Mouse (Mus musculus): ENCODE results near the gene Atl1. TPM values are rescaled to one million over a fixed set of nuclear protein-coding genes. Genes with fewer than 3 reads are reported as not detected.

The Atl1 gene
- polyA plus RNA-seq, 1 experiment: 108 TPM

GRCm38 (mm10) chr12:69962468-69962867 lies 70.1 kb downstream of the Atl1 start:
- Histone ChIP-seq H3K4me1 (ENCODE audit: control insufficient read depth, insufficient read depth, low read length) (no peaks in the 10 kb centered on the region), H3K4me3 (ENCODE audit: insufficient read depth, low read length) (no peak overlapping the region), H3K27ac (ENCODE audit: insufficient read depth, low read length) (no peak overlapping the region)
- no peak for TF ChIP-seq POLR2A (IDR thresholded peaks at IDR 0.05; ENCODE audit: extremely low read depth, insufficient read depth, low read length)
- peak; percentile 76 for TF ChIP-seq CTCF (IDR thresholded peaks at IDR 0.05; ENCODE audit: extremely low read depth, insufficient read depth, low read length)

DNA sequence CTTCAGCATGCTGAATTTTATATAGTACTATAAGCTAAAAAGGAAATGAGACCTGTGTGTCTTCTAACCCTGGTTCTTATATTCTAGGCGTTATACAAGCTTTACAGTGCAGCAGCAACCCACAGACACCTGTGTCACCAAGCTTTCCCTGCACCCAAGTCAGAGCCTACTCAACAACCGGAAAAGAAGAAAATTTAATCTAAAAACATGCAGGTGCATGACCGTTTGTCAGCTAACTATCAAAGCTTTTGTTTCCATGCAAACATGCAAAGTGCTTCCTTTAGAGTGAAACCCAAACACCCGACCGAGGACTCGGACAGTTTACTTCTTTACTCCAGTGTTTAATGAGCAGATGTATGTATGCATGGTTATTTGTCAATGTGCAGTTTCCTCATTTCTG lies 70.7 kb downstream of the Atl1 start:
- H3K4me1 ChIP-seq (ENCODE audit: control insufficient read depth, insufficient read depth, low read length): no peaks in the 10 kb centered on the region
- H3K27ac ChIP-seq (ENCODE audit: insufficient read depth, low read length): no peak overlapping the region
- no peak overlapping the region for H3K4me3 ChIP-seq (ENCODE audit: insufficient read depth, low read length)
- TF ChIP-seq CTCF (IDR thresholded peaks at IDR 0.05; ENCODE audit: extremely low read depth, insufficient read depth, low read length): no peak
- no peak for TF ChIP-seq POLR2A (IDR thresholded peaks at IDR 0.05; ENCODE audit: extremely low read depth, insufficient read depth, low read length)

GRCm38 (mm10) chr12:69965644-69966043 lies 73.2 kb downstream of the Atl1 start:
- no peak for TF ChIP-seq CTCF (IDR thresholded peaks at IDR 0.05; ENCODE audit: extremely low read depth, insufficient read depth, low read length)
- no peak for TF ChIP-seq POLR2A (IDR thresholded peaks at IDR 0.05; ENCODE audit: extremely low read depth, insufficient read depth, low read length)
- no peak overlapping the region for H3K4me3 ChIP-seq (ENCODE audit: insufficient read depth, low read length)
- no peak overlapping the region for H3K27ac ChIP-seq (ENCODE audit: insufficient read depth, low read length)
- H3K4me1 ChIP-seq (ENCODE audit: control insufficient read depth, insufficient read depth, low read length): no peaks in the 10 kb centered on the region

DNA sequence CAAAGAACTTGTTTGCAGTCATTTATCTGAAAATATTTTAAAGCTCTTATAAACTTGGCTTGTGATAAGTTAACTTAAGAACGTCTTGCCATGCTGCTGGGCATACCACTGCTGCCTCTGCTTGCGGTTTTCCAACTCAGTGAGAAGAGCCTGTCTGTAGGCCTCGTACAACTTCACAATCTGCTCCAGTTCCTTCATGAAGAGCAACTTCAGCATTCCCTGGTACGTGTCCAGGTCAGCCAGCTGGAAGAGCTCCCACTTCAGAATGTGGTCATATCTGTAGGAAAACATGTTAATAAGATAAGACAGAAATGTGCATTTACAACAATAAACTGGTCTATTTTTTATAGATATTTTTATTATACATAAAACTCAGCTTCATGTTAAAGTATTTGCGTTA lies 73.7 kb downstream of the Atl1 start:
- Histone ChIP-seq H3K27ac (ENCODE audit: insufficient read depth, low read length) (no peak overlapping the region), H3K4me1 (ENCODE audit: control insufficient read depth, insufficient read depth, low read length) (no peaks in the 10 kb centered on the region), H3K4me3 (ENCODE audit: insufficient read depth, low read length) (no peak overlapping the region)
- TF ChIP-seq POLR2A (IDR thresholded peaks at IDR 0.05; ENCODE audit: extremely low read depth, insufficient read depth, low read length) (no peak), CTCF (IDR thresholded peaks at IDR 0.05; ENCODE audit: extremely low read depth, insufficient read depth, low read length) (no peak)

DNA sequence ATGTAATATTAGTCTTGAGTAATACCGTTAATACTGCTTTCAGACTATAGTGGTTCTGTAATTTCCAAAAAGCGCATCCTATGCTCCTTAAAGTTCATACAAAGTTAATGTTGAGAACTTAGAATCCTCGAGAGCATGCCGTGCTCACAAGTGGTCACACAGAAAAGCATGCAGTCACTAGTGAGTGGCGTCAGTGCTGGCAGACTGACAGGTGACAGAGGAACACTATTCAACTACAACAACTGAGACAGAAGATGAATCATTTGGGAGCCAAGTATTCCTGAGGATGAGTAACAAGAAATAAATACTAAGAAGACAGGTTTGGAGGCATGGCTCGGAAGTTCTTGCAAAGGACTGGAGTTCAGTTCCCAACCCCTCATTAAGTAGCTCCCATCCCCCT lies 74.7 kb downstream of the Atl1 start:
- H3K4me1 ChIP-seq (ENCODE audit: control insufficient read depth, insufficient read depth, low read length): no peaks in the 10 kb centered on the region; the same call in 1 of the 2 replicates
- H3K27ac ChIP-seq (ENCODE audit: insufficient read depth, low read length): no peak overlapping the region
- TF ChIP-seq CTCF (IDR thresholded peaks at IDR 0.05; ENCODE audit: extremely low read depth, insufficient read depth, low read length) (no peak), POLR2A (IDR thresholded peaks at IDR 0.05; ENCODE audit: extremely low read depth, insufficient read depth, low read length) (no peak)
- no peak overlapping the region for H3K4me3 ChIP-seq (ENCODE audit: insufficient read depth, low read length)

- TF ChIP-seq CTCF (IDR thresholded peaks at IDR 0.05; ENCODE audit: extremely low read depth, insufficient read depth, low read length): no peak
- Histone ChIP-seq H3K4me3 (ENCODE audit: insufficient read depth, low read length) (no peak overlapping the region), H3K27ac (ENCODE audit: insufficient read depth, low read length) (no peak overlapping the region), H3K4me1 (ENCODE audit: control insufficient read depth, insufficient read depth, low read length) (no peaks in the 10 kb centered on the region; the same call in 1 of the 2 replicates)
Observed at GRCm38 (mm10) chr12:69968154-69968553, 75.7 kb downstream of the Atl1 start.

DNA sequence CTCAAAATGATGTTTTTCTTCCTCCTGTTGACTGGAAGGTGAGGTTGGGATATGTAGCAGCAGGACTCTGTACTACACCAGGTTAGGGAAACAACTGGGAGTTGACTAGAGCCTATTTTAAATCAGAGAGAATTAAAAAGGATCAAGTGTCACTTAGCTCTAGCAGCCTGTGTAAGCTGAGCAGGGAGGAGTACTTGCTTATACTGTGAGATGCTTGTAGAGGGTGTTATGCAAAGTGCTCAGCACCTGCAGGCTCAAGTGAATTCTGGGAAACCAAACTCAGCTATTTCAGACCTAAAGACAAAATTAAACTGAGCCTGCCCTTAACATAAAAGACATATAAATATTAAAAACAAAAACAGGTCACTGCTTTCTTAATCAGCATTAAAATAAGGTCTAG lies 81.3 kb downstream of the Atl1 start:
- TF ChIP-seq POLR2A (IDR thresholded peaks at IDR 0.05; ENCODE audit: extremely low read depth, insufficient read depth, low read length): no peak
- no peak for TF ChIP-seq CTCF (IDR thresholded peaks at IDR 0.05; ENCODE audit: extremely low read depth, insufficient read depth, low read length)
- Histone ChIP-seq H3K4me3 (ENCODE audit: insufficient read depth, low read length) (no peak overlapping the region), H3K4me1 (ENCODE audit: control insufficient read depth, insufficient read depth, low read length) (peaks cover 3% of the 10 kb centered on the region), H3K27ac (ENCODE audit: insufficient read depth, low read length) (no peak overlapping the region)

DNA sequence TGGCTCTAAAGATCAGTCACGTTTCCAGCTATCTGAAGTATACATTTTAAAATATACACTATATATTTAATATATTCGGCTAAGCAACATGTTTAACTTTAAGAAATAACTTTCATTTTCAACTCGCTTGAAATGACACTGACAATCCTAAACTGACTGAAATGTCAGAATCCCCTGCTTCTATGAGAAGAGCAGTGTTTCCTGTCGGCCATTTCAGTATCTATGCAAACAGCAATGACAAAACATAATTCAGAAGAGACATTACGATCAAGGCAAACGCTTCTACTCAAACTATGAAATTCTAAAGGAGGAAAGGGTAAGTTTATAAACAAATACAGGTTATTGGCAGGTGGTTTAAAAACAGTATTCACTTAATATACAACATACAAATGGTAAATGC lies 84.3 kb downstream of the Atl1 start:
- Histone ChIP-seq H3K4me1 (ENCODE audit: control insufficient read depth, insufficient read depth, low read length) (peaks cover 3% of the 10 kb centered on the region; the same call in 1 of the 2 replicates), H3K4me3 (ENCODE audit: insufficient read depth, low read length) (no peak overlapping the region), H3K27ac (ENCODE audit: insufficient read depth, low read length) (no peak overlapping the region)
- TF ChIP-seq POLR2A (IDR thresholded peaks at IDR 0.05; ENCODE audit: extremely low read depth, insufficient read depth, low read length) (no peak), CTCF (IDR thresholded peaks at IDR 0.05; ENCODE audit: extremely low read depth, insufficient read depth, low read length) (no peak)

GRCm38 (mm10) chr12:69977376-69977998 lies 85.1 kb downstream of the Atl1 start:
- no peak for TF ChIP-seq CTCF (IDR thresholded peaks at IDR 0.05; ENCODE audit: extremely low read depth, insufficient read depth, low read length)
- no peak for TF ChIP-seq POLR2A (IDR thresholded peaks at IDR 0.05; ENCODE audit: extremely low read depth, insufficient read depth, low read length)
- Histone ChIP-seq H3K27ac (ENCODE audit: insufficient read depth, low read length) (no peak overlapping the region), H3K4me3 (ENCODE audit: insufficient read depth, low read length) (no peak overlapping the region), H3K4me1 (ENCODE audit: control insufficient read depth, insufficient read depth, low read length) (peaks cover 3% of the 10 kb centered on the region; the same call in 1 of the 2 replicates)

GRCm38 (mm10) chr12:69982874-69983273 lies 90.5 kb downstream of the Atl1 start:
- H3K4me3 ChIP-seq (ENCODE audit: insufficient read depth, low read length): no peak overlapping the region
- TF ChIP-seq POLR2A (IDR thresholded peaks at IDR 0.05; ENCODE audit: extremely low read depth, insufficient read depth, low read length) (no peak), CTCF (IDR thresholded peaks at IDR 0.05; ENCODE audit: extremely low read depth, insufficient read depth, low read length) (peak; percentile 37; the same call in 1 of the 2 replicates)
- peaks cover 2% of the 10 kb centered on the region; the same call in 1 of the 2 replicates for H3K4me1 ChIP-seq (ENCODE audit: control insufficient read depth, insufficient read depth, low read length)
- no peak overlapping the region for H3K27ac ChIP-seq (ENCODE audit: insufficient read depth, low read length)
